Mouse (Mus musculus) stomach, embryonic 14.5 days (tissue): ENCODE results near the gene Pex11a. TPM values are rescaled to one million over a fixed set of nuclear protein-coding genes. Genes with fewer than 3 reads are reported as not detected.
"Not testable (repeated sequence)": the region's sequence is repeated elsewhere in the genome, so short reads cannot be mapped to it uniquely, and the experiment has no call there.

Experiments
- ATAC-seq: fragments of 200-750 bp; cut with Nextera tagmentation; 2 replicates; pipeline ENCODE4 v1.8.0; 2017; ENCODE audit warnings: low read depth, moderate TSS enrichment; ENCODE audit not compliant: insufficient number of reproducible peaks, insufficient read depth, low FRiP score
- H3K27ac ChIP-seq: fragments of 300-500 bp; sonication (generic); 2 replicates; pipeline ENCODE4 v1.5.1; 2014; ENCODE audit warnings: mild to moderate bottlenecking, low read length, moderate library complexity, mixed read lengths
- H3K27me3 ChIP-seq: fragments of 300-500 bp; sonication (generic); 2 replicates; pipeline ENCODE4 v1.6.1; 2014; ENCODE audit warnings: low read length, control low read depth, mixed read lengths; ENCODE audit not compliant: control insufficient read depth, insufficient read depth
- H3K36me3 ChIP-seq: fragments of 300-500 bp; sonication (generic); 2 replicates; pipeline ENCODE4 v1.6.1; 2014; ENCODE audit warnings: mild to moderate bottlenecking, control low read depth, low read length, moderate library complexity, mixed read lengths; ENCODE audit not compliant: control insufficient read depth, insufficient read depth
- H3K4me1 ChIP-seq: fragments of 300-500 bp; sonication (generic); 2 replicates; pipeline ENCODE4 v1.6.1; 2014; ENCODE audit warnings: low read length, control low read depth, mixed read lengths; ENCODE audit not compliant: control insufficient read depth, insufficient read depth
- H3K4me2 ChIP-seq: fragments of 300-500 bp; sonication (generic); replicated peaks from 2 replicates; pipeline ENCODE4 v1.6.1; 2014; ENCODE audit warnings: low read depth, low read length, control low read depth
- H3K4me3 ChIP-seq: fragments of 300-500 bp; sonication (generic); 2 replicates; pipeline ENCODE4 v1.5.1; 2014; ENCODE audit warnings: low read depth, low read length, control low read depth
- H3K9ac ChIP-seq: fragments of 300-500 bp; sonication (generic); replicated peaks from 2 replicates; pipeline ENCODE4 v1.6.1; 2014; ENCODE audit warnings: low read depth, mild to moderate bottlenecking, control low read depth, low read length, moderate library complexity, mixed read lengths
- H3K9me3 ChIP-seq: fragments of 300-500 bp; sonication (generic); 2 replicates; pipeline ENCODE4 v1.6.1; 2016; ENCODE audit warnings: low read depth, low read length, control low read depth; ENCODE audit not compliant: control insufficient read depth
- WGBS: fragments of 180-500 bp; shearing (Covaris S2); extraction: QIAGEN DNeasy Blood & Tissue Kit; methylation state at CpG from one replicate; pipeline ENCODE4 v1.1.7; 2014; 5-methylcytosine and 5-hydroxymethylcytosine counted together
- polyA plus RNA-seq: library from polyadenylated mRNA; unstranded; fragments of >200 nt; fragmentation: Nextera tagmentation; extraction: Ambion mirVana; gene quantifications from 2 replicates; pipeline ENCODE4 v1.2.1, GENCODE M21; 2014

Gene Pex11a
- 11.0 and 11.5 TPM in 2 replicates for polyA plus RNA-seq

- H3K4me1 ChIP-seq = 0 out of 2 replicates have a peak, but pooled peaks cover 4% of the 10 kb centered on the region
- H3K9ac ChIP-seq = peak within 1 kb of the TSS; percentile 53; the same call in 1 of the 2 replicates
- no peaks in the 10 kb centered on the region for H3K9me3 ChIP-seq
- 3% methylated on average over 46 of the region's 46 CpGs for WGBS
- peak within 1 kb of the TSS; percentile 77 for H3K4me3 ChIP-seq
- no peaks in the 10 kb centered on the region for H3K27me3 ChIP-seq
- no peaks in the 10 kb centered on the region; the same call in 1 of the 2 replicates for H3K36me3 ChIP-seq
- peak; percentile 84 for ATAC-seq
- H3K27ac ChIP-seq = no peak within 1 kb of the TSS
- H3K4me2 ChIP-seq = peak within 1 kb of the TSS; percentile 94
These were observed at the start of gene Pex11a, which contains the start of gene Wdr93 for GRCm38 (mm10) chr7:79742659-79743536. Pex11a (minus strand) TSS chr7:79743131. Wdr93 (plus strand) TSS chr7:79743163.

- not testable (repeated sequence) for H3K4me3 ChIP-seq, H3K27ac ChIP-seq, H3K4me2 ChIP-seq, H3K9me3 ChIP-seq, H3K36me3 ChIP-seq, H3K4me1 ChIP-seq, ATAC-seq, H3K9ac ChIP-seq
- WGBS = 31% methylated on average over 2 of the region's 2 CpGs
- H3K27me3 ChIP-seq = peaks cover 28% of the 10 kb centered on the region
These were observed 46.9 kb upstream of the Pex11a start for GRCm38 (mm10) chr7:79789812-79790211.

GRCm38 (mm10) chr7:79786295-79786694, 43.4 kb upstream of the Pex11a start:
- no peak overlapping the region for H3K9ac ChIP-seq
- no peaks in the 10 kb centered on the region for H3K36me3 ChIP-seq
- H3K4me2 ChIP-seq = no peak overlapping the region
- no peak overlapping the region for H3K27ac ChIP-seq
- H3K4me1 ChIP-seq = no peaks in the 10 kb centered on the region
- peak; percentile 77; the same call in 1 of the 2 replicates for ATAC-seq
- 27% methylated on average over 6 of the region's 6 CpGs for WGBS
- H3K9me3 ChIP-seq = no peaks in the 10 kb centered on the region
- H3K27me3 ChIP-seq = peaks cover 1% of the 10 kb centered on the region; the same call in 1 of the 2 replicates
- no peak overlapping the region for H3K4me3 ChIP-seq

GRCm38 (mm10) chr7:79782516-79782855, 39.6 kb upstream of the Pex11a start:
- no peak overlapping the region for H3K9ac ChIP-seq
- H3K4me3 ChIP-seq = no peak overlapping the region
- no peak overlapping the region for H3K4me2 ChIP-seq
- H3K27ac ChIP-seq = no peak overlapping the region
- H3K4me1 ChIP-seq = 0 out of 2 replicates have a peak, but pooled peaks cover 4% of the 10 kb centered on the region
- ATAC-seq = no peak
- no peaks in the 10 kb centered on the region for H3K36me3 ChIP-seq
- H3K9me3 ChIP-seq = no peaks in the 10 kb centered on the region
- WGBS = 79% methylated on average over 2 of the region's 2 CpGs
- no peaks in the 10 kb centered on the region for H3K27me3 ChIP-seq

- H3K36me3 ChIP-seq = no peaks in the 10 kb centered on the region
- H3K9ac ChIP-seq = no peak overlapping the region
- H3K27me3 ChIP-seq = no peaks in the 10 kb centered on the region
- H3K4me3 ChIP-seq = no peak overlapping the region
- H3K4me1 ChIP-seq = 0 out of 2 replicates have a peak, but pooled peaks cover 4% of the 10 kb centered on the region
- WGBS = 78% methylated on average over 11 of the region's 11 CpGs
- H3K4me2 ChIP-seq = no peak overlapping the region
- H3K27ac ChIP-seq = no peak overlapping the region
- ATAC-seq = no peak
- H3K9me3 ChIP-seq = no peaks in the 10 kb centered on the region
These were observed 39.0 kb upstream of the Pex11a start for GRCm38 (mm10) chr7:79781826-79782515.

- Histone ChIP-seq H3K9ac (no peak overlapping the region), H3K4me1 (0 out of 2 replicates have a peak, but pooled peaks cover 4% of the 10 kb centered on the region), H3K36me3 (no peaks in the 10 kb centered on the region), H3K4me2 (peak overlapping the region; percentile 40; the same call in 1 of the 2 replicates), H3K9me3 (no peaks in the 10 kb centered on the region), H3K27ac (no peak overlapping the region), H3K27me3 (no peaks in the 10 kb centered on the region), H3K4me3 (no peak overlapping the region; the same call in 1 of the 2 replicates)
- 0 out of 2 replicates have a peak, but pooled peaks have one; percentile 61 for ATAC-seq
- 19% methylated on average over 16 of the region's 16 CpGs for WGBS
These were observed 38.0 kb upstream of the Pex11a start for GRCm38 (mm10) chr7:79780647-79781626.

- H3K27me3 ChIP-seq = no peaks in the 10 kb centered on the region
- no peaks in the 10 kb centered on the region for H3K9me3 ChIP-seq
- H3K36me3 ChIP-seq = no peaks in the 10 kb centered on the region
- no peak for ATAC-seq
- WGBS = 46% methylated on average over 15 of the region's 15 CpGs
- no peaks in the 10 kb centered on the region for H3K4me1 ChIP-seq
- H3K9ac ChIP-seq = no peak overlapping the region
- no peak overlapping the region for H3K27ac ChIP-seq
- no peak overlapping the region for H3K4me2 ChIP-seq
- H3K4me3 ChIP-seq = no peak overlapping the region
These were observed 28.9 kb upstream of the Pex11a start for GRCm38 (mm10) chr7:79771561-79772512.
